Mouse (Mus musculus) heart, postnatal 0 days (tissue): ENCODE measurements around the gene Ccdc141. TPM values are rescaled to one million over a fixed set of nuclear protein-coding genes. Genes with fewer than 3 reads are reported as not detected.

Source experiments
- ATAC-seq: fragments of 200-750 bp; cut with Nextera tagmentation; 2 replicates; pipeline ENCODE4 v1.8.0; 2017; ENCODE audit warnings: low read depth, moderate number of reproducible peaks, moderate library complexity; ENCODE audit not compliant: insufficient read depth
- DNase-seq: peaks from one replicate; pipeline ENCODE4 v3.0.0-alpha.2; 2016; ENCODE audit warnings: low spot score
- H3K27ac ChIP-seq: fragments of 300-500 bp; sonication (generic); 2 replicates; pipeline ENCODE4 v1.5.1; 2014; ENCODE audit warnings: low read depth, mild to moderate bottlenecking
- H3K27me3 ChIP-seq: fragments of 300-500 bp; sonication (generic); 2 replicates; pipeline ENCODE4 v1.6.1; 2014; ENCODE audit warnings: low read length, mixed read lengths; ENCODE audit not compliant: control insufficient read depth, insufficient read depth
- H3K36me3 ChIP-seq: fragments of 300-500 bp; sonication (generic); replicated peaks from 2 replicates; pipeline ENCODE4 v1.6.1; 2014; ENCODE audit warnings: low read length, mixed read lengths; ENCODE audit not compliant: control insufficient read depth, insufficient read depth
- H3K4me1 ChIP-seq: fragments of 300-500 bp; sonication (generic); 2 replicates; pipeline ENCODE4 v1.6.1; 2014; ENCODE audit warnings: antibody characterized with exemption; ENCODE audit not compliant: control insufficient read depth, insufficient read depth
- H3K4me2 ChIP-seq: fragments of 300-500 bp; sonication (generic); 2 replicates; pipeline ENCODE4 v1.6.1; 2014; ENCODE audit warnings: low read depth, mild to moderate bottlenecking, low read length, moderate library complexity
- H3K4me3 ChIP-seq: fragments of 300-500 bp; sonication (generic); 2 replicates; pipeline ENCODE4 v1.5.1; 2014; ENCODE audit warnings: low read depth, low read length
- H3K9ac ChIP-seq: fragments of 300-500 bp; sonication (generic); replicated peaks from 2 replicates; pipeline ENCODE4 v1.6.1; 2014; ENCODE audit warnings: low read depth, low read length, mixed read lengths
- H3K9me3 ChIP-seq: fragments of 300-500 bp; sonication (generic); replicated peaks from 2 replicates; pipeline ENCODE4 v1.6.1; 2016; ENCODE audit warnings: low read length; ENCODE audit not compliant: control insufficient read depth
- CTCF ChIP-seq: IDR thresholded peaks from 2 replicates; pipeline ENCODE4 v1.5.1; 2016; ENCODE audit warnings: antibody characterized with exemption, control low read depth, low read depth
- EP300 ChIP-seq: IDR thresholded peaks from 2 replicates; pipeline ENCODE4 v1.6.1; 2016; ENCODE audit warnings: antibody characterized with exemption, low read depth
- WGBS: fragments of 180-500 bp; shearing (Covaris S2); extraction: QIAGEN DNeasy Blood & Tissue Kit; methylation state at CpG from one replicate; pipeline ENCODE4 v1.1.7; 2014; 5-methylcytosine and 5-hydroxymethylcytosine counted together
- polyA plus RNA-seq: library from polyadenylated mRNA; unstranded; fragments of >200 nt; fragmentation: Nextera tagmentation; extraction: Ambion mirVana; gene quantifications from 2 replicates; pipeline ENCODE4 v1.2.1, GENCODE M21; 2015
- total RNA-seq: library from RNA; depleted of rRNA; stranded (reverse); fragments of >200 nt; gene quantifications from 2 replicates; pipeline ENCODE4 v1.2.3, GENCODE M21; 2014; ENCODE audit warnings: low replicate concordance

Ccdc141 gene
- total and polyA plus RNA-seq, 2 experiments from 2014 or later, result 139 to 162 TPM

- peaks cover 10% of the 10 kb centered on the region; the same call in 1 of the 2 replicates for H3K4me1 ChIP-seq
- peak overlapping the region; percentile 75 for H3K9ac ChIP-seq
- H3K4me3 ChIP-seq, result peak overlapping the region; percentile 54
- TF ChIP-seq CTCF (no peak), EP300 (peak; percentile 91)
- DNase-seq (peak; percentile 95), ATAC-seq (peak; percentile 80)
- no peaks in the 10 kb centered on the region for H3K27me3 ChIP-seq
- no peaks in the 10 kb centered on the region for H3K9me3 ChIP-seq
- H3K27ac ChIP-seq, result peak overlapping the region; percentile 99
- H3K4me2 ChIP-seq, result peak overlapping the region; percentile 42; the same call in 1 of the 2 replicates
- 32% methylated on average over 5 of the region's 5 CpGs for WGBS
- H3K36me3 ChIP-seq, result peaks cover 16% of the 10 kb centered on the region
These were observed 188.7 kb downstream of the Ccdc141 start for GRCm38 (mm10) chr2:76981717-76982116.

- Histone ChIP-seq H3K4me1 (peaks cover 10% of the 10 kb centered on the region; the same call in 1 of the 2 replicates), H3K4me3 (peak overlapping the region; percentile 52), H3K27me3 (no peaks in the 10 kb centered on the region), H3K27ac (peak overlapping the region; percentile 97), H3K9ac (peak overlapping the region; percentile 79), H3K9me3 (no peaks in the 10 kb centered on the region), H3K36me3 (peaks cover 28% of the 10 kb centered on the region), H3K4me2 (peak overlapping the region; percentile 65)
- DNase-seq (peak; percentile 89), ATAC-seq (peak; percentile 42)
- WGBS, result 23% methylated on average over 9 of the region's 9 CpGs
- peak; percentile 79 for TF ChIP-seq CTCF
- TF ChIP-seq EP300, result no peak; the same call in 1 of the 2 replicates
These were observed 190.3 kb downstream of the Ccdc141 start for GRCm38 (mm10) chr2:76980146-76980545.

DNA sequence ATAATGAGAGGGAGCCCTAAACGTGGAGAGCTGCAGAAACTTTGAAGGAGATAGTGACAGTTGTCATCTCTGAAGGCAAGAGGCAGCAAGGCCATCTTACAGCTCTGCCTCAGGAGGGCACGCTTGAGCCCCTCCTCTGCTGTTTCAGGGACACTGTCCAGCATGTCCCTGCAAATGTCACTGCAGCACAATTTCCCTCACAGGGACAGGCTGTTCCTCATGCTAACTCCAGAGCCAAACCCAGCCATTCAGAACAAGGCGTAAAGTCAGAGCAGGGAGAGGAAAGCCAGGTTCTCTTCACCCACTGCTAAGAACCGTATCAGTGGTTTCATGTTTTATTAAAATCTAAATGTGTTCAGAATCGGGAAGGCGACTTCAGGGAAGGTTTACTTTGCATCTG lies 192.8 kb downstream of the Ccdc141 start:
- Histone ChIP-seq H3K4me2 (peak overlapping the region; percentile 31), H3K9me3 (no peaks in the 10 kb centered on the region), H3K9ac (peak overlapping the region; percentile 12), H3K4me3 (no peak overlapping the region), H3K27me3 (no peaks in the 10 kb centered on the region), H3K36me3 (peaks cover 49% of the 10 kb centered on the region), H3K4me1 (0 out of 2 replicates have a peak, but pooled peaks cover 3% of the 10 kb centered on the region), H3K27ac (peak overlapping the region; percentile 61; the same call in 1 of the 2 replicates)
- TF ChIP-seq EP300 (no peak), CTCF (no peak)
- ATAC-seq, result no peak
- no peak for DNase-seq
- WGBS, result 53% methylated on average over 6 of the region's 6 CpGs

- DNase-seq, result no peak
- Histone ChIP-seq H3K4me3 (no peak overlapping the region), H3K27me3 (no peaks in the 10 kb centered on the region), H3K9me3 (no peaks in the 10 kb centered on the region), H3K4me2 (no peak overlapping the region; the same call in 1 of the 2 replicates), H3K27ac (peak overlapping the region; percentile 58), H3K9ac (0 out of 2 replicates have a peak overlapping the region, but pooled peaks have one; percentile 4), H3K4me1 (peaks cover 8% of the 10 kb centered on the region; the same call in 1 of the 2 replicates), H3K36me3 (peaks cover 73% of the 10 kb centered on the region)
- ATAC-seq, result no peak
- no peak for TF ChIP-seq EP300
- TF ChIP-seq CTCF, result no peak
- WGBS, result 32% methylated on average over 4 of the region's 4 CpGs
These were observed 198.4 kb downstream of the Ccdc141 start for GRCm38 (mm10) chr2:76972051-76972450.

DNA sequence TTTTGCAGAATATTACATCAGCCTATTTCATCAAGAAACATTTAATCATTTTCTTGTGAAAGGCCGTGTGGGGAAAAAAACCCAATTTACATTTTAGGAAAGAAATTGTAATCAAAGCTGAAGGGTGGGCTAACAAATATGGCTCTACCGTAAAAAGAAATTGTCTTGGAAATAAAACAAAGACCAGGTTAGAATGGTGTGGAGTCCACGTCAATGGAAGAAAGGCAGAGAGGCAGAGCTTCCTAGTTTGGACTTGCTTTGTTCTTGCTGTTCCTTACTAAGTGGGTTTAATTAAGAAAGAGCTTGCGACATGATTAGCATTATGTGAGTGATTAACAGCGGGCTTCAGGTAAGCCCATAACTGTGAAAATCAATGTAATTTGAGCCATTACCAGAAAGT lies 199.4 kb downstream of the Ccdc141 start:
- no peak overlapping the region for H3K4me3 ChIP-seq
- H3K4me2 ChIP-seq, result no peak overlapping the region

More for the DNA sequence above, 199.4 kb downstream of the Ccdc141 start:
- peaks cover 73% of the 10 kb centered on the region for H3K36me3 ChIP-seq
- ATAC-seq, result no peak
- H3K27me3 ChIP-seq, result no peaks in the 10 kb centered on the region
- 52% methylated on average over 5 of the region's 5 CpGs for WGBS
- H3K27ac ChIP-seq, result 0 out of 2 replicates have a peak overlapping the region, but pooled peaks have one; percentile 28
- H3K4me1 ChIP-seq, result peaks cover 8% of the 10 kb centered on the region; the same call in 1 of the 2 replicates
- no peak for DNase-seq
- no peak overlapping the region for H3K9ac ChIP-seq
- TF ChIP-seq CTCF (no peak), EP300 (no peak)
- no peaks in the 10 kb centered on the region for H3K9me3 ChIP-seq
